Mouse (Mus musculus): ENCODE data around the gene Zcchc14.

The Zcchc14 gene

DNA sequence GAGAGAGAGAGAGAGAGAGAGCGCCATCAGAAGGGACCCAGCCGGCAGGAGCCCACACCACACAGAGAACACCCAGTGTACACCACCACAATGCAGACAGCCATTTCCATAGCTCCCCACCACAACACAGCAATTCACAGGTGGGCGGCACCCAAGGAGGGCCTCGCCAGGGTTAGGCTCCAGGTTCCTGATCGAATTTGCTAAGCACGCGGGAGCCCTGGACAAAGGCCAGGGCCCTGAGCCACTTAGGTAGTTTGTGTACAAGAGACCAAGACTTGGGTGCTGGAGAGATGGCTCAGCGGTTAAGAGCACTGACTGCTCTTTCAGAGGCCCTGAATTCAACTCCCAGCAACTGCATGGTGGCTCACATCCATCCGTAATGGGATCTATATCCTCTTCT lies 100.2 kb downstream of the Zcchc14 start:
- DNase-seq (ENCODE audit: low read depth, low spot score) = no peak

DNA sequence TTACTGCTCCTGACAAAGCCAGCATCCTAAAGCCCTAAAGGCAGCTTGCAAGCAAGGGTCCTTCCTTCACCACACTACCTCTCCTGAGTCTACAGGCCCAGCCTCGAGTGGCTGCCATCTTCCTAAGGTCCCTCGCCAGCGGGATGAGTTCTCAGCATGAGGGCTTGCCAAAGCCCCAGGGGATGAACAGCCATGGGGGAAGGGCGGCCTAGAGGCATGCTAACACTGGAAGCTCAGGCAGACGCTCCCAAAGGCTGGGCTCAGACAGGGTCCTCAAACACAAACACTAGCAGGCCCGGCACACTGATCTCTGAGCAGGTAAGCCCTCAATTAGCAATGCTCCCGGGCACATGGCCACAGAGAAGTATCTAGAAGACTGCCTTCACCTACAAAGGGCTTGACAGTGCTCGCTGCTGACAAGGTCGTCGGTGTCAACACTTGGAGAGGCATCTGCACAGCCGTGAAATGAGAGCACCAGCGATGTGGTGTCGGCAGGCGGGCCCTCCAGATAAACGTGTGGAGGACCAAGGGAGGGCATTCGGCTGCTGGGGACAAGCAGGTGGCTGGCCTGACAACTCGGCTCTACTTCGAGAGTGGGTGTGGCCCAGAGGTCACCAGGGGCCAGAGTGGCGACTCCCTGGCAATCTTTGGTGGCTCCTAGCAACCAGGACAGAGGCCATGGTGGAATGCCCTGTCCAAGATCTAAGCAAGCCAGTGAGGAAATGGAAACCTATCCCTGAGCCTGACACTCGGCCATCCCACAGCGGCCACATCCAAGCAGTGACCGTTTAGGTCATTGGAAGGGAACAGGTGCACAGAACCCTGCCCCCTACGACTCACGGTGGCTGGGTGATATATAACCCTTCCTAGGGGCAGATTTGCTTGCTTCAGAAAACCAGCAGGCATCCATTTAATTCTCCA lies 101.4 kb downstream of the Zcchc14 start:
- no peak for DNase-seq (ENCODE audit: low read depth, low spot score)

DNA sequence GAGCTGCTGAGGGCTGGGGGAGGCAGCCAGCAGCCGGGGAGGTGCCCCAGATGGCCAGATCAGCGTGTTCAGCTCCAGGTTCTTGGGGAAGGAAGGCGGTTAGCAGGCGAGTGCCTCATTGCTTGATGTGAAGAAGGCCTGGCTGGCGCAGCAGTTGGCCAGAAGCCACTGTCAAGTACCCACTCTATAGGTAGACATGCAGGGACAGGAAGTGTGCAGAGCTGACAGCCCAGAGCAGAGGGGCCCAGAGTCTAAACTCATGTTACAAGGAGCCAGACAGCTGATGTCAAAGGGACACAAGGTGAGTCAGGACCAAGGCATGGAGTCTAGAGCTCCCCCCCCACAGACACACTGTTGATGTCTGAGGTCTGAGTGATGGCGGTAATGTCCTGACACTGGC lies 102.6 kb downstream of the Zcchc14 start:
- no peak for DNase-seq (ENCODE audit: low read depth, low spot score)

Data from CD4-positive helper T cell, adult 2 months (primary cell).